Mouse (Mus musculus) layer of hippocampus, adult 2 months (tissue): ENCODE results near the gene Plekha6. TPM values are rescaled to one million over a fixed set of nuclear protein-coding genes. Genes with fewer than 3 reads are reported as not detected.

ENCODE experiments used
- DNase-seq, 2 experiments: peaks; one replicate each; pipeline ENCODE4 v3.0.0; 2022; ENCODE audit warnings: low spot score in 2 of 2
- H3K27ac ChIP-seq: fragments of 200-600 bp; 2 replicates; pipeline ENCODE4 v1.8.1; 2022
- H3K4me3 ChIP-seq: fragments of 200-600 bp; 2 replicates; pipeline ENCODE4 v1.8.1; 2022; ENCODE audit warnings: mild to moderate bottlenecking
- CTCF ChIP-seq: fragments of 200-600 bp; conservative IDR thresholded peaks from 2 replicates; pipeline ENCODE4 v1.8.1; 2022; ENCODE audit warnings: antibody characterized with exemption, mild to moderate bottlenecking, moderate library complexity
- total RNA-seq, 2 experiments: library from RNA; stranded (reverse); gene quantifications; 2 replicates each; pipeline ENCODE4 v1.2.3; 2021

The Plekha6 gene
- total RNA-seq, 2 experiments from 2014 or later = 47.6 to 55.0 TPM

GRCm38 (mm10) chr1:133131561-133131905 lies 32.5 kb upstream of the Plekha6 start:
- TF ChIP-seq CTCF = no peak
- DNase-seq = no peak
- peak overlapping the region; percentile 97 for H3K27ac ChIP-seq
- H3K4me3 ChIP-seq = peak overlapping the region; percentile 80

DNA sequence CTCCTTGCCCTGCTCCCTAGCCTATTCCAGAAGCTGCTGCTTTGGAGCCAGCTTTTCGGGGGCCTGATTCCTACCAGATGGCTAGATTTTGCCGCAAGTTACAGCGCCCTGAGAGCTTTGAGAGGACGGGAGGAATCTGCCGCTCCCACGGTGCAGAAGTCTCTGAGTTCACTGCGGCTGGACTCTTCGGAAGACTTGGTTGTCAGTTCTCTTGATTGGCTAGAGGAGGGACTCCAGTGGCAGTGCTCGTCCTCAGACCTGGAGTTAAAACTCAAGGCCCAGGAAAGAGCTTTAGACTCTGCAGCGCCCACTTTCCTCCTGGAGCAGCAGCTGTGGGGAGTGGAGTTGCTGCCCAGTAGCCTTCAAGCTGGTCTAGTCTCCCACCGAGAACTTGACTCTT lies 32.1 kb upstream of the Plekha6 start:
- H3K4me3 ChIP-seq = peak overlapping the region; percentile 80
- no peak for DNase-seq
- peak overlapping the region; percentile 97 for H3K27ac ChIP-seq
- no peak for TF ChIP-seq CTCF

DNA sequence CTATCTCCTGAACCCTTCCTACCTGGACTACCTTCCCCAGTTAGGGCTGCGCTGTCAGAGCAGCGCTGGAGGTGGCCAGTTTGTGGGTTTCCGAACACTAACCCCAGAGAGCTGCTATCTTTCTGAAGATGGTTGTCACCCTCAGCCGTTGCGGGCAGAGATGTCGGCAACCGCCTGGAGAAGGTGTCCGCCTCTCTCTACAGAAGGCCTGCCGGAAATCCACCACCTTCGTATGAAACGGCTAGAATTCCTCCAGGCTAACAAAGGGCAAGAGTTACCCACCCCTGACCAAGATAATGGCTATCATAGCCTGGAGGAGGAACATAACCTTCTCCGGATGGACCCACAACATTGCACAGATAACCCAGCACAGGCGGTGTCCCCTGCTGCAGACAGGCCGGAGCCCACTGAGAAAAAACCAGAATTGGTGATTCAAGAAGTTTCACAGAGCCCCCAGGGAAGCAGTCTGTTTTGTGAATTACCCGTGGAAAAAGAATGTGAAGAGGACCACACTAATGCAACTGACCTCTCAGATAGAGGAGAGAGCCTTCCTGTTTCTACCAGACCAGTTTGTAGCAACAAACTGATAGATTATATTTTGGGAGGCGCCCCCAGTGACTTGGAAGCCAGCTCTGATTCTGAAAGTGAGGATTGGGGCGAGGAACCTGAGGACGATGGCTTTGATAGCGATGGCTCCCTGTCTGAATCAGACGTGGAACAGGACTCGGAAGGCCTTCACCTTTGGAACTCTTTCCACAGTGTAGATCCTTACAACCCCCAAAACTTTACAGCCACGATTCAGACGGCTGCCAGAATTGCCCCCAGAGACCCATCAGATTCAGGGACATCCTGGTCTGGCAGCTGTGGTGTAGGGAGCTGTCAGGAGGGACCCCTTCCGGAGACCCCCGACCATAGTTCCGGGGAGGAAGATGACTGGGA lies 31.4 kb upstream of the Plekha6 start:
- Histone ChIP-seq H3K27ac (peak overlapping the region; percentile 97), H3K4me3 (peak overlapping the region; percentile 80)
- TF ChIP-seq CTCF = no peak
- no peak for DNase-seq

DNA sequence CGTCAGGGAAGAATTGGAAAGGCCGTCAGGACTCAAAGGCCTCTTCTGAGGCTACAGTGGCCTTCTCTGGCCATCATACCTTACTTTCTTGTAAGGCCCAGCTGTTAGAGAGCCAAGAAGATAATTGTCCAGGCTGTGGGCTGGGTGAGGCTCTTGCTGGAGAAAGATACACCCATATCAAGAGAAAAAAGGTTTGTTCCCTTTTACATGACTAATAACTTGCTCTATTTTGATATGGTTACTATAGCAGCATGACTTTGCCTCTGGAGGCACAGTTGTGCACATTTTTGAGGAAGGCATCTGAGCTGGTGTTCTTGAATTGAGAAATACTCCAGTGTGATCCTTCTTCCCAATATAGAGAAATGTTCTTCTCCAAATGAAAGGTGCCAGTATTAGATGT lies 30.6 kb upstream of the Plekha6 start:
- Histone ChIP-seq H3K4me3 (peak overlapping the region; percentile 80), H3K27ac (peak overlapping the region; percentile 97)
- DNase-seq = no peak
- TF ChIP-seq CTCF = no peak

- peak overlapping the region; percentile 80 for H3K4me3 ChIP-seq
- no peak for DNase-seq
- no peak for TF ChIP-seq CTCF
Measured at GRCm38 (mm10) chr1:133134071-133134470, 29.9 kb upstream of the Plekha6 start.

DNA sequence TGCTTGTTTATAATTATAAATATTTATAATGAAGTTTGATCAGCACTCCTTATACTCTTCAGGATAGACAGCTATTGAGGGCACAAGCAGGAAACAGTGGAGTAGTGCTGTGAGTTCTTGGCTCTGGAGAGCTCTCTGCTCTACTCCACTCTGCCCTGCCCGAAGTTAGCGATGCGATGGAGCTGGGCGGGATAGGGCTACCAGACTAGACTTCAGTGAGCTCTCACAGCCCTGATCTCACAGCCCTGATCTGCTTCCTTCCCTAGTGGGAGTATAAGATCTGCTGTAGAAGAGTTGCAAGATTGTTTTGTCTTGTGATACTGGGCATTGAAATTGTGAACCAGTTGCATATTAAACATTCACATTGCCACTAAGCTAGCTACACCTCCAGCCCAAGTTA lies 29.1 kb upstream of the Plekha6 start:
- peak overlapping the region; percentile 64; the same call in 1 of the 2 replicates for H3K27ac ChIP-seq
- no peak for TF ChIP-seq CTCF
- DNase-seq = no peak
- peak overlapping the region; percentile 80 for H3K4me3 ChIP-seq

More at GRCm38 (mm10) chr1:133134071-133134470, 29.9 kb upstream of the Plekha6 start:
- H3K27ac ChIP-seq = peak overlapping the region; percentile 64

DNA sequence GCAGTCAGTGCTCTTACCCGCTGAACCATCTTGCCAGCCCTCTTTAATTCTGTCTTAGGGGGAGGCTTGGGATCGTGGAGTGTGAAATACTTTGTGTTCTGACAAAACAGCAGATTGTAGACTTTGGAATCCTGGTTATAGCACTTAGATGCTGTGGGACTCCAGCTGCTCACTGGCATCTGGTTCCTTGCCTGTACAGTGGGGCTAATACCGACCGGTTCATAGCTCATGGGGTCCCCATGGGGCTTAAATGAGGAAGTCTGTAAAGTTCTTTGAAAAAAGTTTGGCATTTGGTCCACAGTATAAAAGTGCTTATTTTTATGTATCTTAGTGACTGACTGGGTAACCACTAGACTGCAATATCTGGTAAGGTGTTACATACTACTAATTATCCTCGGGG lies 28.2 kb upstream of the Plekha6 start:
- peak overlapping the region; percentile 80 for H3K4me3 ChIP-seq
- no peak for DNase-seq
- no peak for TF ChIP-seq CTCF

GRCm38 (mm10) chr1:133138401-133138800 lies 25.6 kb upstream of the Plekha6 start:
- no peak for DNase-seq
- no peak overlapping the region for H3K27ac ChIP-seq
- no peak overlapping the region for H3K4me3 ChIP-seq
- TF ChIP-seq CTCF = no peak

More for the DNA sequence above, 28.2 kb upstream of the Plekha6 start:
- H3K27ac ChIP-seq = no peak overlapping the region

DNA sequence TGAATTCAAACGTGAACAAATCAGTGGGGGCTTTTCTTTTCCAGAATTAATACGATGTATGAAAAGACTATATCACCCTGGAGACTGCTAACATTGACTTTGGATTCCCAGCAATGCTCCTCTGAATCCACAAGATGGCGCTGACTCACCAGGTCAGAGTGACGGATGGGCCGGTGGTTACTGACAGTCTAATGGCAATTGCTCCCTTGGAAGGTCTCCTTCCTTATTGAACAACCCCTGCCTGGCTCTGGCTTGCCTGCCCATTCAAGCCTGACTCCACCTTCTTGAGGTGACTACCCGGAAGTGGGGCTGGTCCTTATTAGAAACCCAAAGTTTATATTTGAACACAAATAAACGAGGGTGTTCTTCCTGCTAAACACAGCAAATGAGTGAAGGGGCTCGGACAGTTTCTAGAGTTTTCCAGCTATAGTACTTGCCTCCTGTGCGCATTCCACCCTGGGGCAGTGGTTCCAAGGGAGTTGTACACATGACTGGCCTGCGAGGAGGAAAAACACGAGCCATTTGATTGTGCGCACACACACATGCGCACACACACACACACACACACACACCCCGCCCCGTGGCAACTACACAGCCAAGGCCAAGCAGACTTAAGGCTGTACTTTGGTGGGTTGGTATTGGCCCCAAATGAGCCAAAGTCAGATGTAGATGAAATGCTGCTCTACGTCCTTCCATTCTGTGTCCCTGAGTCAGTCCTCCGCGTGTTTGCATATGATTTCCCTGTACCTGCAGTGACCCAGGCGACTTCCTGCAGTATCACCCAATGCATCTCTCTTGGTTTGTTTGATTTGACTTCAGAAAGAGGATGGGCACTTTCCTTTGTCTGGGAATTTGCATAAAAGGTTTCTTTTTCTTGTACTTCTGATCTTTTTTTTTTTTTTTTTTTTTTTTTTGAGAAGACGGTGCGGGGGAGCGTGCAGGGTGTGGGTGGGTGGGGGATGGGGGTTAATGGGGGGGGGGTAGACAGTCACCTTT lies 17.7 kb upstream of the Plekha6 start:
- Histone ChIP-seq H3K27ac (no peak overlapping the region), H3K4me3 (no peak overlapping the region)
- peak in 1 of 2 experiments; percentile 58 for DNase-seq
- TF ChIP-seq CTCF = peak; percentile 95

DNA sequence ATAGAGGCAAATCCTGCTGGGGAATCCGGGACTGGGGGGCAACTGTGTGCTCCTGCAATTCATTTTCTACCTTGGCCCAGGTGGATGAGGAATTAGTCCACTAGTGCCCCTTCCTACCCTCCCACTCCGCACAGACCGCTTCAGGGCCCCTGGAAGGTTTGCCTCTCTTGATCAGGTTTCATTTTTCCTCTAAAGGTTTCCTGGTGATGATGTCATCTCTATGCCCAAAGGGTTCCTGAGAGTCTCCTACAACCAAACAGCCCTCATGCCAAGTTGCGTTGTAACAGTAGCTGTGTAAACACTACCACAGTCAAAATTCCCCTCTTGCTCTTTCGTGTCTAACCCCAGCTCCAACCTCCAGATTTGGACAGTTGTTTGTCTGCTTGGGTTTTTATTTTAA lies 16.7 kb upstream of the Plekha6 start:
- TF ChIP-seq CTCF = no peak
- no peak for DNase-seq
- no peak overlapping the region for H3K4me3 ChIP-seq
- H3K27ac ChIP-seq = no peak overlapping the region

DNA sequence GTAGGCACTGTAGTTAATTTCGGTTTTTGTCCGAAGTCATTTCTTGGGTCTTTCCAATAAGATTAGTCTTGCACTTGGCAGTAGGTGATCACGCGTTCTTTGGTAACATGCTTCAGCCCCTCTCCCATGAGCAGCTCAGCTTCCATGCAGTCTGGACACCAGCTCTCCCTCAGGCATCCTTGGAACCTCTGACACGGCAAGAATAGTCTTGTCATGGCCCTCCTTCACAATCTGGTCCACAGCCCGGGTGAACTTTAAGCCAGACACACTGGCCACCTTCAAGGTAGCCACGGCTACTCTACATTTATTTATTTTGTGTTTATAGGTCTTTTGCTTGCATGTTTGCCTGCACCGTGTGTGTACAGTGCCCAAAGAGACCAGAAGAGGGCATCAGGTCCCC lies 15.9 kb upstream of the Plekha6 start:
- no peak for DNase-seq
- TF ChIP-seq CTCF = no peak
- no peak overlapping the region for H3K27ac ChIP-seq

DNA sequence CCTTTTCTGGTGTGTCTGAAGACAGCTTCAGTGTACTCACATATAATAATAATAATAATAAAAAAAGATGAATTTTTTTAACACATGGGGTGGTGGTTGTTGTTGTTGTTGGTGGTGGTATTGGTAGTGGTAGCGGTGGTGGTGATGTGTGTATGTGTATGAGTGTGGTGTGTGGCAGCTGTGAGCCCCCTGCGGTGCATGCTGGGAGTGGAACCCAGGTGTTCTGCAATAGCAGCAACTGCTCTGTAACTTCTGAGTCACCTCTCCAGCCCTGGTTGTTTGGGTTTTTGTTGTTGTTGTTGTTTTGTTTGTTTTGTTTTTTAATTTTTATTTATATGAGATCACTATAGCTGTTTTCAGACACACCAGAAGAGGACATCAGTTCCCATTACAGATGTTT lies 13.5 kb upstream of the Plekha6 start:
- no peak for DNase-seq
- no peak for TF ChIP-seq CTCF
- Histone ChIP-seq H3K4me3 (no peak overlapping the region), H3K27ac (no peak overlapping the region)

More for the DNA sequence above, 15.9 kb upstream of the Plekha6 start:
- no peak overlapping the region for H3K4me3 ChIP-seq

- no peak overlapping the region for H3K27ac ChIP-seq
- DNase-seq = no peak
- no peak for TF ChIP-seq CTCF
- no peak overlapping the region for H3K4me3 ChIP-seq
Measured at GRCm38 (mm10) chr1:133152213-133152612, 11.8 kb upstream of the Plekha6 start.
